Mouse (Mus musculus) lung, embryonic 16.5 days (tissue): ENCODE data around the gene Cptp. TPM values are rescaled to one million over a fixed set of nuclear protein-coding genes. Genes with fewer than 3 reads are reported as not detected.
A peak's percentile ranks its signal among the peaks of the same experiment; 100 is the strongest.

ENCODE experiments used
- ATAC-seq: fragments of 200-750 bp; cut with Nextera tagmentation; 2 replicates; pipeline ENCODE4 v1.8.0; 2017; ENCODE audit warnings: low read depth, mild to moderate bottlenecking, moderate library complexity
- H3K27ac ChIP-seq: fragments of 300-500 bp; sonication (generic); 2 replicates; pipeline ENCODE4 v1.5.1; 2014; ENCODE audit warnings: mild to moderate bottlenecking, control low read depth, low read length
- H3K27me3 ChIP-seq: fragments of 300-500 bp; sonication (generic); 2 replicates; pipeline ENCODE4 v1.6.1; 2014; ENCODE audit warnings: low read depth, low read length, mixed read lengths; ENCODE audit not compliant: control insufficient read depth, insufficient read depth
- H3K36me3 ChIP-seq: fragments of 300-500 bp; sonication (generic); 2 replicates; pipeline ENCODE4 v1.6.1; 2014; ENCODE audit warnings: low read length; ENCODE audit not compliant: control insufficient read depth, insufficient read depth
- H3K4me1 ChIP-seq: fragments of 300-500 bp; sonication (generic); replicated peaks from 2 replicates; pipeline ENCODE4 v1.6.1; 2014; ENCODE audit warnings: low read length, mixed read lengths; ENCODE audit not compliant: control insufficient read depth, insufficient read depth
- H3K4me2 ChIP-seq: fragments of 300-500 bp; sonication (generic); 2 replicates; pipeline ENCODE4 v1.6.1; 2014; ENCODE audit warnings: low read depth, low read length, control low read depth
- H3K4me3 ChIP-seq: fragments of 300-500 bp; sonication (generic); 2 replicates; pipeline ENCODE4 v1.5.1; 2014; ENCODE audit warnings: mild to moderate bottlenecking, low read length, control low read depth
- H3K9ac ChIP-seq: fragments of 300-500 bp; sonication (generic); 2 replicates; pipeline ENCODE4 v1.6.1; 2014; ENCODE audit warnings: low read length, control low read depth
- H3K9me3 ChIP-seq: fragments of 300-500 bp; sonication (generic); 2 replicates; pipeline ENCODE4 v1.6.1; 2016; ENCODE audit warnings: low read length; ENCODE audit not compliant: control insufficient read depth
- WGBS: fragments of 180-500 bp; shearing (Covaris S2); extraction: QIAGEN DNeasy Blood & Tissue Kit; methylation state at CpG from one replicate; pipeline ENCODE4 v1.1.7; 2014; 5-methylcytosine and 5-hydroxymethylcytosine counted together
- polyA plus RNA-seq: library from polyadenylated mRNA; unstranded; fragments of >200 nt; fragmentation: Nextera tagmentation; extraction: Ambion mirVana; gene quantifications from 2 replicates; pipeline ENCODE4 v1.2.1, GENCODE M21; 2015

The Cptp gene
- polyA plus RNA-seq, 1 experiment from 2014 or later: 16.4 TPM

DNA sequence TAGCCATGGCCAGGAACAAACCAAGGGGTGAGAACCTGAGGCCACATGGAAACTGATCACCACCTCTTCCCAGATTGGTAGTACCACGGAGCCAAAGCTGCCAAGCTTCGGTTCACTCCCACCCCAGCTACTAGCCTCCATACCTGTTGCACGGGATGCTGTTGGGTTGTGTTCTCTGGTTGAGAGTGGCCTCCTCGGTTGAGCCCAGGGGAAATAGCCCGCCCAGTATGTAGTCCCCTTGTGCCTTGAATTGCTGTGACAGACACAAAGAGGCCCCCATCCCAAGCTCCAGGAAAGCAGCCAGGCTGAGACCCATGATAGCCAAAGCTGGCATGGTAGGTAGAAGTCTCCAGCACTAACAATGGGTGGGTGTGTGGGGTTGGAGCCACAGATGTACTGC, 6.2 kb downstream of the Cptp start, which contains the start of gene Tas1r3:
Gene Tas1r3, minus strand, starts transcription at position 362 of the 400 bp plus-strand sequence.
- H3K4me3 ChIP-seq: no peak within 1 kb of the TSS
- H3K4me2 ChIP-seq: no peak within 1 kb of the TSS
- H3K4me1 ChIP-seq: no peaks in the 10 kb centered on the region
- no peaks in the 10 kb centered on the region for H3K27me3 ChIP-seq
- H3K9me3 ChIP-seq: no peaks in the 10 kb centered on the region
- H3K36me3 ChIP-seq: peaks cover 15% of the 10 kb centered on the region
- H3K27ac ChIP-seq: no peak within 1 kb of the TSS
- ATAC-seq: no peak
- no peak within 1 kb of the TSS for H3K9ac ChIP-seq
- WGBS: 76% methylated on average over 5 of the region's 5 CpGs

GRCm38 (mm10) chr4:155861787-155862186, 7.5 kb downstream of the Cptp start:
- Histone ChIP-seq H3K9ac (no peak overlapping the region), H3K4me1 (no peaks in the 10 kb centered on the region), H3K27me3 (no peaks in the 10 kb centered on the region), H3K27ac (no peak overlapping the region), H3K4me3 (no peak overlapping the region), H3K9me3 (no peaks in the 10 kb centered on the region), H3K4me2 (no peak overlapping the region), H3K36me3 (peaks cover 20% of the 10 kb centered on the region)
- WGBS: 86% methylated on average over 7 of the region's 7 CpGs
- no peak for ATAC-seq

- H3K27me3 ChIP-seq: no peaks in the 10 kb centered on the region
- H3K9ac ChIP-seq: no peak overlapping the region
- ATAC-seq: peak; percentile 58
- WGBS: 14% methylated on average over 13 of the region's 13 CpGs
- H3K4me2 ChIP-seq: no peak overlapping the region
- H3K9me3 ChIP-seq: no peaks in the 10 kb centered on the region
- H3K4me3 ChIP-seq: no peak overlapping the region
- no peak overlapping the region for H3K27ac ChIP-seq
- H3K36me3 ChIP-seq: peaks cover 21% of the 10 kb centered on the region
- H3K4me1 ChIP-seq: no peaks in the 10 kb centered on the region
Measured at GRCm38 (mm10) chr4:155859318-155859717, 9.9 kb downstream of the Cptp start.

DNA sequence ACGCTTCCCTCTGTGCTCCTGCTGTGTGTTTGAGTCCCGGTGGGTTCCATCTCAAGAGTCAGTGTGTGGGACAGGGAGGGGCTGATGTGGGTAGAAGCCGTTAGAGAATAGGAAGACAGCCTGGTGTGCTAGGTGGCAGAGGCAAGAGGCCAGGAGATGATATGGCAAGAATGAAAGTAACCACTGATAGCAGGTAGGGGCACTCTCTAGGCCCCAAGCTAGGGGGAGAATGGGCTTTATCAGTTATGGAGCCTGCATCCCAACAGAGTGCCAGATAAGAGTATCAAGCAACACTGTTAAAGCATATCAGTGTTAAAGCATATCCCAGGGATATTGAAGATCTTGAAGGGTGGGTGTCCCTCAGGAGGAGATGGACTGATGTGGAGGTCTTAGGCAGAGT, 12.4 kb downstream of the Cptp start:
- WGBS: 86% methylated on average over 3 of the region's 3 CpGs
- no peak for ATAC-seq
- H3K27ac ChIP-seq: no peak overlapping the region
- no peaks in the 10 kb centered on the region for H3K27me3 ChIP-seq
- no peaks in the 10 kb centered on the region for H3K4me1 ChIP-seq
- no peak overlapping the region for H3K4me3 ChIP-seq
- H3K9ac ChIP-seq: no peak overlapping the region
- H3K9me3 ChIP-seq: no peaks in the 10 kb centered on the region
- no peak overlapping the region for H3K4me2 ChIP-seq
- H3K36me3 ChIP-seq: peaks cover 26% of the 10 kb centered on the region

DNA sequence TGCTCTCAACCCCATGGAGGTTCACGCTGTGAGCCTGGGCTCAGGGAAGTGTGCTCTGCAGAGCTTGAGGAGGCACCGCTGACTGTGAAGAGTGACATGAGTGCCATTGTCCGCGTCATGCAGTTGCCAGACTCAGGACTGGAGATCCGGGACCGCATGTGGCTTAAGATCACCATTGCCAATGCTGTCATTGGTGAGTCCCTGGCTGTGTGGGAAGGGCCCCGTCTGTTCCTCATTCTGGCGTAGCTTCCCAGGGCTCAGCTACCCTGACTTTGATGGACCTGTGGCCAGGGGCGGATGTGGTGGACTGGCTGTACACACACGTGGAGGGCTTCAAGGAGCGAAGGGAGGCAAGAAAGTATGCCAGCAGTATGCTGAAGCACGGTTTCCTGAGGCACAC, 13.2 kb downstream of the Cptp start:
- Histone ChIP-seq H3K9ac (no peak overlapping the region), H3K36me3 (peaks cover 26% of the 10 kb centered on the region), H3K4me1 (no peaks in the 10 kb centered on the region), H3K4me3 (no peak overlapping the region), H3K27ac (no peak overlapping the region), H3K9me3 (no peaks in the 10 kb centered on the region), H3K27me3 (no peaks in the 10 kb centered on the region), H3K4me2 (no peak overlapping the region)
- 84% methylated on average over 12 of the region's 12 CpGs for WGBS
- ATAC-seq: no peak

GRCm38 (mm10) chr4:155854991-155855390, 14.2 kb downstream of the Cptp start:
- Histone ChIP-seq H3K4me3 (no peak overlapping the region), H3K9me3 (no peaks in the 10 kb centered on the region), H3K36me3 (peaks cover 26% of the 10 kb centered on the region), H3K27ac (no peak overlapping the region), H3K9ac (no peak overlapping the region), H3K4me1 (no peaks in the 10 kb centered on the region), H3K4me2 (no peak overlapping the region), H3K27me3 (no peaks in the 10 kb centered on the region)
- no peak for ATAC-seq
- 89% methylated on average over 12 of the region's 12 CpGs for WGBS

DNA sequence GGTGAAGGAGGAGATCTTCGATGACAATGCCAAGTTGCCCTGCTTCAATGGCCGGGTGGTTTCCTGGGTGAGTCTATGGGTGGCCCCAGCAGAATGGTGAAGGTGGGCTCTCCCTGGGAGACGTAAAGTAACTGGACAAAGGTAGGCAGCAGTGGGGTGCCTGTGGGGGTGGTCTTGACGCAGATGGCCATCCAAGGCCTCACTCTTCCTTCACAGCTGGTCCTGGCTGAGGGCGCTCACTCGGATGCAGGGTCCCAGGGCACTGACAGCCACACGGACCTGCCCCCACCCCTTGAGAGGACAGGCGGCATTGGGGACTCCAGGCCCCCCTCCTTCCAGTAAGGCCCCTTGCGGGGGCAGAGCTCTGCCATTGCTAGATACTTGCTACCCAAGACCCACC, 15.8 kb downstream of the Cptp start:
- H3K4me2 ChIP-seq: no peak overlapping the region
- no peaks in the 10 kb centered on the region for H3K9me3 ChIP-seq
- no peak overlapping the region for H3K27ac ChIP-seq
- WGBS: 83% methylated on average over 8 of the region's 9 CpGs
- no peaks in the 10 kb centered on the region for H3K27me3 ChIP-seq
- peaks cover 9% of the 10 kb centered on the region for H3K4me1 ChIP-seq
- H3K36me3 ChIP-seq: peaks cover 24% of the 10 kb centered on the region
- no peak overlapping the region for H3K9ac ChIP-seq
- no peak overlapping the region for H3K4me3 ChIP-seq
- ATAC-seq: no peak

- H3K36me3 ChIP-seq: peaks cover 19% of the 10 kb centered on the region
- ATAC-seq: no peak
- no peak overlapping the region for H3K4me3 ChIP-seq
- no peak overlapping the region for H3K4me2 ChIP-seq
- H3K4me1 ChIP-seq: peaks cover 14% of the 10 kb centered on the region
- H3K9ac ChIP-seq: no peak overlapping the region
- no peaks in the 10 kb centered on the region for H3K27me3 ChIP-seq
- H3K27ac ChIP-seq: no peak overlapping the region
- 78% methylated on average over 2 of the region's 2 CpGs for WGBS
- H3K9me3 ChIP-seq: no peaks in the 10 kb centered on the region
Measured at GRCm38 (mm10) chr4:155851951-155852411, 17.3 kb downstream of the Cptp start.

DNA sequence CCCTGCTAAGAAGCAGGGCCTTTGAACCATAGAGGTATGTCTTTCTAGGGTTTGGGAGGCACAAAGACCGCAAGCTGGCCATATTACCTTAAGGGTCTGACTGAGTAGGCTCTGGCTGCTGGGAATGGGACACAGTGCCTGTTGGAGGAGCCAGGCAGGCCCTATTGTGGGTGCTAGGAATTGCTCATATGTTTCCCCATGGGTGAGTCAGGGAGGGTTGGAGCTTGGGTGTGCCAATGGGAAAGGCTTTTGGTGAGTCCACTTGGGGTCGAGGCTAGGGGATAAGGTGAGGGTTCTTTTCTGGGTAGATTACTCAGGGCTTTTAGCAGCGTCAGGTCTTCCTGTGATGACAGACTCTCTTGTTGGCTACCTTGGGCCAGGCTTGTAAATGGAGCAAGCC, 17.9 kb downstream of the Cptp start:
- H3K9ac ChIP-seq: no peak overlapping the region
- ATAC-seq: no peak
- WGBS: 88% methylated on average over 3 of the region's 3 CpGs

More for the DNA sequence above, 17.9 kb downstream of the Cptp start:
- Histone ChIP-seq H3K36me3 (peaks cover 19% of the 10 kb centered on the region), H3K4me3 (no peak overlapping the region), H3K4me1 (peaks cover 19% of the 10 kb centered on the region), H3K9me3 (no peaks in the 10 kb centered on the region), H3K27me3 (no peaks in the 10 kb centered on the region), H3K4me2 (no peak overlapping the region), H3K27ac (no peak overlapping the region)
